Mouse (Mus musculus) brain, embryonic 14.5 days (tissue): ENCODE results near the gene Atp5b. TPM values are rescaled to one million over a fixed set of nuclear protein-coding genes. Genes with fewer than 3 reads are reported as not detected.

ENCODE experiments used
- DNase-seq: peaks from one replicate; pipeline ENCODE4 v3.0.0-alpha.2; 2011; ENCODE audit warnings: low read depth
- CTCF ChIP-seq: fragments of 200-500 bp; IDR thresholded peaks from 2 replicates; pipeline ENCODE4 v1.5.1; 2012; ENCODE audit warnings: inconsistent platforms, mild to moderate bottlenecking, moderate library complexity, borderline replicate concordance; ENCODE audit not compliant: insufficient read depth, insufficient read length; ENCODE audit errors: extremely low read depth
- POLR2A ChIP-seq: fragments of 200-500 bp; IDR thresholded peaks from 2 replicates; pipeline ENCODE4 v1.6.1; 2012; ENCODE audit warnings: mild to moderate bottlenecking, inconsistent platforms, borderline replicate concordance; ENCODE audit not compliant: poor library complexity, insufficient read depth, insufficient read length, severe bottlenecking; ENCODE audit errors: extremely low read depth
- polyA plus RNA-seq: library from polyadenylated mRNA; depleted of rRNA; stranded (reverse); fragments of >200 nt; gene quantifications from 2 replicates; pipeline ENCODE4 v1.2.3, GENCODE M21; 2012; rRNA removed

The Atp5b gene
- polyA plus RNA-seq: 1,616 and 2,161 TPM in 2 replicates

DNA sequence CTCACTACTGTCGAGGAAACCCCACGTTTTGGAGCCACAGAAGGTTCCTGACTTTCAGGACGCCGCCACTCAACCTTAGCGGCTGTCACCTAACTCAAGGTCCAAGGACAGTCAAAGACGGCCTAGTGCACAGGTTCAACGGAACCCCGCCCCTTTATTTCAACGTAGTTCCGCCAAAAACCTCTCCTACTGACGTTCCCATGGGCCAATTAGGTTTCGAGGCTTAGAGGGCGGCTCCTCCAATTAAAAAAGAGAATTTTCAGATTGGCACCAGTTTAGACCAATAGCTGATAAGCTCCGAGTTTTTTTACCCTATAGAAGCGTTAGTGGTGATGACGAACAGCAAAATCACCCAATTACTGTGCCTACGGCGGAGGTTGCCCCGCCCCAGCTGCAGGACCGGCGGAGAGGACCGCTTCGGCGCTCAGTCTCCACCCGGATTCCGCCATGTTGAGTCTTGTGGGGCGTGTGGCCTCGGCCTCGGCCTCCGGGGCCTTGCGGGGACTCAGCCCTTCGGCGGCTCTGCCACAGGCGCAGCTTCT, at the start of gene Atp5b:
TSS of gene Atp5b (plus strand) at position 394 of the 542 bp plus-strand sequence.
- TF ChIP-seq CTCF: no peak
- peak; percentile 91 for TF ChIP-seq POLR2A
- DNase-seq: peak; percentile 100

DNA sequence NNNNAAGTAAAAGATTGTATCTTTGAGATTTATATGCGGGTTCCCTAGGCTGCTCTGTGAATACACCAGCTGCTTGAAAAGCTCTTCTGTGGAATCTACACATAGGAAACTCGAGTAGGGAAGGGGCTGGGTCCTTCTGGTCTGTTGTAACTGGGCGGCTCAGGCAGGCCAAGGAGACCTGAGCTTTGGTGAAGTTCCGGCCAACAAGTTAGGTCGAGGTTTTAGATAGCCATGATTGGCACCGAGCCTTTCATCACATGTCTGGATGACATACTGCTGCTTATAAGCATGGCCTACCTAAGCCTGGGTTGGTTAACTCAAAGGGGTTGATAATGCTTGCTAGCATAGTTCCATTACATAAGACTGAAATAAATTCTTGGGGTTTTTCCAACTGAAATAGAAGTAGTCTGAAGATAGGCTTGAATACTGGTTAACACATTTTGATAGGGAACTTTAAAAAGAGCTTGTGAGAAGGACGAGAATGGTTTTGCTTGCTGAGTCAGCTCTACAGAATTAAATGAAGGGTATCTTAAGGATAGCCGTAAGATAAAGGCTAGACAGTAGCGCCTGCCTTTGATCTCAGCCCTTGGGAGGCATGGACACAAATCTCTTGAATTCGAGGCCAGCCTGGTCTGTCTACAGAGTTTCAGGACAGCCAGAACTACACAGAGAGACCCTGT, 46.2 kb upstream of the Atp5b start:
- TF ChIP-seq CTCF (no peak), POLR2A (no peak)

DNA sequence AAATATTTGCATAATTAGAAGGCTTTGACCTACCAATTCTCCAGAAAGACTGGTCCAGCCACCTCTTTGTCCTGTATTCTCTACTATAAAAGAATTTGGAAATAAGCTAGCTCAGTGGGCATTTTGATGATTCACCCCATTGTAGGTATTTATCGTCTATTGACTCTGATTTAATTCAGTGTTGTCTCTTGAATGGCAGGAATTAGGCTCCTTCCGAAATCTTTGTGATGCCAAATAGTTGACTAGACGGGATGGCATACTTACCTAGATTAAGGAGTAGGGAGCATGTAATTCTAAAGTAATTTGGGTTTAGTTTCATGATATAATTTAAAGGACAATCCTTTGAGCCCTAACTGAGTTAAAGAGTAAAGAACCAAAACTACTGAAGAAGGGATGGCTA, 45.2 kb upstream of the Atp5b start:
- no peak for TF ChIP-seq POLR2A
- DNase-seq: no peak

More for the DNA sequence above, 46.2 kb upstream of the Atp5b start:
- peak; percentile 50 for DNase-seq

DNA sequence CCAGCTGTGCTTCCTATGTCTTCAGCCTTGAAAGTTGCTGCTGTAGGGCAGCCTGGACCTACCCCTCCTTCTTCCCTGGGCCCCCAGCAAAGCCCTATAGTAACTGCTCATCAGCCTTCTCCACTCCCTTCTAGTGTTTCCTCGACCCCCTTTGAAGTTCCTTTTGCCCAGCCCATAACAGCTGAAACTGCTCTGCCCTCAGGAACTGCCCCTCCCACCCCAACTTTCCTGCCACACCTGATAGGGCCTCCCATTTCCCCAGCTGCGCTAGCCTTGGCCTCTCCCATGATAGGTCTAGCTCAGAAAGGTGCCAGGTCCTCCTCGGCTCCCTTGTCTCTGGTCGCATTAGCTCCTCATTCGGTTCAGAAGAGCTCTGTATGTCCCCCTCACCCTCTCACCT, 43.9 kb upstream of the Atp5b start:
- TF ChIP-seq POLR2A: no peak
- TF ChIP-seq CTCF: no peak
- no peak for DNase-seq

DNA sequence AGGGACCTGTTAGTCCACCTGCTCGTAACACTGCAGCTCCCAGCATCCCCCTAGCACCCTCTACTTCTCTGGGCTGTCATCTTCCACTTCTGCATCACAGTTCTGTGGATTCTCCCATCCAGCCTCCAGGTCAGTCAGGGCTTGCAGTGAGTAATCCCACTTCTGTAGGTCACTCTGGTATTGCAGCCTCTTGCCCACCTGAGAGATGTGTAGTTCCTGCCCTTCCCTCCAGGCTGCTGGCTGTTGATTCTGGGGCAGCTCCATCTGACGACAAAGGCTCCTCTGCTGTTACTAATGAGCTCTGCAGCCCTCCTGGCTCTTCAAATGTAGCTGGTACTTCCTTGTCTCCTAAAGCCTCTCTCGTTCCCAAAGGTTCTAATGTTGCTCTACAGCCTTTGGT, 43.2 kb upstream of the Atp5b start:
- no peak for TF ChIP-seq CTCF
- no peak for TF ChIP-seq POLR2A
- DNase-seq: no peak

DNA sequence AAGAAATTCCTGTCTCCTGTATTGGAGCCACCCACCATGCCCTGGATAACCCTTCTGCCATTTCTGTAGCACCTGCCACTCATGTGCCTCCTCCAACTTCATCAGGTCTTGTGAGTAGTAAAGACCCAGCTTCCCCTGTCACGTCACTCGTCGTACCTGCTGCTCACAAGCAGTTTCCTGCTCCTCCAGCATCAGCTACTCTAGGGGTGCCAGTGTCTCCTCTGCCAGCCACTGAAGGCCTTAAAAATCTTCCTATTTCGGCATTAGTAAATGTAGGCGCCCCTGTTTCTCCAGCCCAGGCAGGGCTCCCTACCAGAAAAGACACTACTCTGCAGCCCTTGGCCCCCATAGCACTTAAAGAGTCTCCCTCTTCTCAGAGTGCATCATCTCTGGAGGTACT, 42.8 kb upstream of the Atp5b start:
- DNase-seq: no peak
- TF ChIP-seq CTCF: no peak
- no peak for TF ChIP-seq POLR2A

DNA sequence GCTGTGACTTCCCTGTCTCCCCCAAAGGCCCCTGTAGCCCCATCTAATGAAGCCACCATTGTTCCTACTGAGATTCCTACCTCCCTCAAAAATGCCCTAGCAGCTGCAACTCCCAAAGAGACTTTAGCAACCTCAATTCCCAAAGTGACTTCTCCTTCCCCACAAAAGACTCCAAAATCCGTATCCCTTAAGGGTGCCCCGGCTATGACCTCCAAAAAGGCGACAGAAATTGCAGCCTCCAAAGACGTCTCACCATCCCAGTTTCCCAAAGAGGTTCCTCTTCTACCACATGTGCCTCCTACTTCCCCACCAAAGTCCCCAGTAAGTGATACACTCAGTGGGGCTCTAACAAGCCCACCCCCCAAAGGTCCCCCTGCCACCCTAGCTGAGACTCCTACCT, 41.4 kb upstream of the Atp5b start:
- TF ChIP-seq CTCF: no peak
- no peak for TF ChIP-seq POLR2A
- no peak for DNase-seq

DNA sequence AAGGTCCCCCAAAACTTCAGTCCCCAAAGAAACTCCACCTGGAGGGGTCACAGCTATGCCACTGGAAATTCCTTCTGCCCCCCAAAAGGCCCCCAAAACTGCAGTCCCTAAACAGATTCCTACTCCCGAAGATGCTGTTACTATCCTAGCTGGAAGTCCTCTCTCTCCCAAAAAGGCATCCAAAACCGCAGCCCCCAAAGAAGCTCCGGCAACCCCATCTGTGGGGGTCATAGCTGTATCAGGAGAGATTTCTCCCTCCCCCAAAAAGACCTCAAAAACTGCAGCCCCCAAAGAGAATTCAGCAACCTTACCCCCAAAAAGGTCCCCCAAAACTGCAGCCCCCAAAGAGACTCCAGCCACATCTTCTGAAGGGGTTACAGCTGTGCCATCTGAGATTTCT, 40.6 kb upstream of the Atp5b start:
- DNase-seq: no peak
- no peak for TF ChIP-seq POLR2A
- TF ChIP-seq CTCF: no peak

DNA sequence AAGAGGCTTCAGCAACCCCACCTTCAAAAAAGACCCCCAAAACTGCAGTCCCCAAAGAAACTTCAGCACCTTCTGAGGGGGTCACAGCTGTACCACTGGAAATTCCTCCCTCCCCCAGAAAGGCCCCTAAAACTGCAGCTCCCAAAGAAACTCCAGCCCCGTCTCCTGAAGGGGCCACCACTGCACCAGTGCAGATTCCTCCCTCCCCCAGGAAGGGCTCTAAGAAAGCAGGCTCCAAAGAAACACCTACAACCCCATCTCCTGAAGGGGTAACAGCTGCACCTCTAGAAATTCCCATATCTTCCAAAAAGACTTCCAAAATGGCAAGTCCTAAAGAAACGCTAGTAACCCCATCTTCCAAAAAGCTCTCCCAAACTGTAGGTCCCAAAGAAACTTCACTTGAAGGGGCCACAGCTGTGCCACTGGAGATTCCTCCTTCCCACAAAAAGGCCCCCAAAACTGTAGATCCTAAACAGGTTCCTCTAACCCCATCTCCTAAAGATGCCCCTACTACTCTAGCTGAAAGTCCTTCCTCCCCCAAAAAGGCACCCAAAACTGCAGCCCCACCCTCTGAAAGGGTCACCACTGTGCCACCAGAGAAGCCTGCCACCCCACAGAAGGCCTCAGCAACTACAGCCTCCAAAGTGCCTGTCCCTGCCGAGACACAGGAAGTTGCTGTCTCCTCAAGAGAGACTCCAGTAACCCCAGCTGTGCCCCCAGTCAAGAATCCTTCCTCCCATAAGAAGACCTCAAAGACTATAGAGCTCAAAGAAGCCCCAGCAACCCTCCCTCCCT, 39.8 kb upstream of the Atp5b start:
- DNase-seq: no peak
- TF ChIP-seq CTCF (no peak), POLR2A (no peak)

DNA sequence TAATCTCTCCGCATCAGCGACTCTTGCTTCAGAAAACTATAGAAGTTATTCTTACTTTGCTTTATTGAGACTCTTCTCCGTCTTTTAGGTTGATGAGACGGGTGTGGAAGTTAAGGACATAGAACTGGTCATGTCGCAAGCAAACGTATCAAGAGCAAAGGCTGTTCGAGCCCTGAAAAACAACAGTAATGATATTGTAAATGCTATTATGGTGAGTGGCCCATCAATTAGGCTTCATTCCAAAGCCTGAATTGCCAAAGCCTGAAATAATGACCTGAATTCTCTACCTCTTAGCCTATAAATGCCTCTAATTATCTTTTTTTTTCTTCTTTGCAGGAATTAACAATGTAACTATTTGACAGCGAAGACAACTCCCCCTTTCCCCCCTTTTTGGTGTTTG, 34.9 kb upstream of the Atp5b start:
- DNase-seq: no peak

DNA sequence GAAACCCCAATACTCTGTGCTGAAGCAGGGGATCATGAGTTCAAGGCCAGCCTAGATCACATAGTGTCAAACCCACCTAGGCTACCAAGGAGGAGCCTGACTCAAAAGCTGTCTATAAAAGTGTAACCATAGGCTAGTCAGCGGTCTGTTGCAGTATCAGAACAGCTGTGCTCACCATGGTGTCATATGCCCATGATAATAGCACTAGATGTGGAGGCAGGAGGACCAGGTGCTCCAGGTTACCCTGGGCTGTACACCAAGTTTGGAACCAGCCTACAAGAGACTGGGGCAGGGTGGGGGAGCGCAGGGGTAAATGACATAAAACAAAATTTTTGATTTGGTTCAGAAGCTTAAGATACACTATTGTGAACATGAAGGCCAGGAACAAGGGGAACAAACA, 33.3 kb upstream of the Atp5b start:
- TF ChIP-seq POLR2A (no peak), CTCF (no peak)
- DNase-seq: no peak

More for the DNA sequence above, 34.9 kb upstream of the Atp5b start:
- TF ChIP-seq CTCF (no peak), POLR2A (no peak)
